Mouse (Mus musculus) CH12F3 (cell line): ENCODE measurements at regions not wholly inside any gene's neighbourhood (a gene's known extent, or its start where the extent isn't known, plus 50 kb on each side); places are given as distances from the start of the nearest gene placed in this dataset.

Source experiments
- in situ Hi-C: fragments of 300-500 bp; cut with MboI; formaldehyde crosslinking; loops from 2 replicates; pipeline ENCODE4 v1.14.3; 2020; ENCODE audit warnings: low sequenced_read_pairs

GRCm38 (mm10) chr7:145047771-145048480 is 108.2 kb upstream of the Ccnd1 start:
- in situ Hi-C loops = no loop called here

GRCm38 (mm10) chr7:145045230-145045629 is 105.5 kb upstream of the Ccnd1 start:
- in situ Hi-C loops = no loop called here

DNA sequence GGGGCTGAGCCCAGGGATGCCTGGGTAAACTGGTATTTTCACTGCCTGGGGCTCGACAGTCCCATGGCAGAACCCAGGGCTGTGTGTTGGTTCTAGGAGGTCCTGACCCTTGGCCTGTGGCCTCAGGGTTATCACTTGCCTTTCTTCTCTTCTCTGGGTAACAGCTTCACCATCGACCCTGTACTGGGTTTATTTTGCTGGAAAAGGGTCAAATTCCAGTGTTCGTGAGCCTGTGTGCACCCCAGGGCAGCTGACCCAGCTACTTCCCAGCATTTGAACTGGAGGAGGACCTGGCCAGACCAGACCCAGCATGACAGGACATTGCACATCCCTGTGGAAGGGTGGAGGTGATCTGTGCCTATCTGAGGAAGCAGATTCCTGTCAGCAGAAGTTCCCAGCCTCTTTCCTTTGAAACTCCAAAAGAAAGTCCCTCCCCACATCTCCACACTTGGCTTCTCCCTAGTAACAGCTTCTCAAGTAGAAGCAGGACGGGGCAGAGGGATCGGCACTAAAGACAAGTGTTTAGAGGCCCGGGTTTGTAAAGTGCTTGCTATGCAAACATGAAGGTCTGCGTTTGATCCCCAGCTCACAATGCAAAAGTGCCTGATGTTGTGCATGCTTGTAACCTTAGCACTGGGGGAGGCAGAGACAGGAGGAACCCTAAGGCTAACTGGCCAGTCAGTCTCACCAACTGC is 103.9 kb upstream of the Ccnd1 start:
- in situ Hi-C loops = no loop called here

- in situ Hi-C loops = no loop called here
Measured at GRCm38 (mm10) chr7:145040871-145041270, 101.1 kb upstream of the Ccnd1 start.

- in situ Hi-C loops = no loop called here
Measured at GRCm38 (mm10) chr7:145034385-145034784, 94.7 kb upstream of the Ccnd1 start.

GRCm38 (mm10) chr7:145031275-145031674 is 91.5 kb upstream of the Ccnd1 start:
- in situ Hi-C loops = no loop called here

DNA sequence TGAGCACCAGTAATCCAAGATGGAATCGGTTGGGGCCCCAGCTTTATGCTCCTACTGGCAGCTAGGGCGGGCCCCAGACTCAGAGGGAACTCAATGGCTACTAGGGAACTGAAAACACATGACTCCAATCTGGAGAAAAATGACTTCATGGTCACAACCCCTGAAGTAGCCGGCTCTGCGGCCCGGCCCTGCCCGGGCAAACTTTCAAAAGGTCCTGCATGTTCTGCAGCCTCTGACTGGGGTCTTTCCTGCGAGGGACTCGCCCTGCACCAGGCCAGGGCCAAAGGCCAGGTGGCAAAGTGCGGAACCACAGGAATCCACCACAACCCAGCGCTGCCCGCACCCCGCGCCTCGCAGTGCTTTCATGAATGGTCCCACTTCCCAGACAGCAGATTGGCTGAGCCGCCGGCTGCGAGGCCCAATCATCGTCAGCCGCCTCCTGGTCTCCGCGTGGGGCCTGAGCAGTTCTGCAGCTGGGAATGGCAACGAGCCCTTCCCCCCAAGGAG is 91.0 kb upstream of the Ccnd1 start:
- in situ Hi-C loops = no loop called here

GRCm38 (mm10) chr7:145029622-145030021 is 89.9 kb upstream of the Ccnd1 start:
- in situ Hi-C loops = no loop called here

DNA sequence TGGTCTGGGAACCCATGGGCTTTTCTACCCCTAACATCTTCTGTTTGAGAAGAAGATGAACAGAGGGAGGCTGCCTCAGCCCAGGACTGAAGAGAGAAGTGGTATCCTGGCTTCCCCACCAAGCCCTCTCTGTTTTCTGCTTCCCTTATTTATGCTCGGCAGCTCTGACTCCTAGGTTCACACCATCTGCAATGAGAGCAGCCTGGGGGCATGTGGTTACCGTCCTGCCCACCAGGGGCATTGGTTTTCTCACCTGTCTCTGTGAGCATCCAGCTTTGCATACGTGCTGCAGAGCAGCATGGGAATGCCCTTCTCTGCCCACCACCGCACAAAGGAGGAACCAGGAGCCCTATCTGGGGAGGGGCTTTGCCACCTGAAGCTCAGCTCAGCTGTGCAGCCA is 89.4 kb upstream of the Ccnd1 start:
- in situ Hi-C loops = no loop called here

DNA sequence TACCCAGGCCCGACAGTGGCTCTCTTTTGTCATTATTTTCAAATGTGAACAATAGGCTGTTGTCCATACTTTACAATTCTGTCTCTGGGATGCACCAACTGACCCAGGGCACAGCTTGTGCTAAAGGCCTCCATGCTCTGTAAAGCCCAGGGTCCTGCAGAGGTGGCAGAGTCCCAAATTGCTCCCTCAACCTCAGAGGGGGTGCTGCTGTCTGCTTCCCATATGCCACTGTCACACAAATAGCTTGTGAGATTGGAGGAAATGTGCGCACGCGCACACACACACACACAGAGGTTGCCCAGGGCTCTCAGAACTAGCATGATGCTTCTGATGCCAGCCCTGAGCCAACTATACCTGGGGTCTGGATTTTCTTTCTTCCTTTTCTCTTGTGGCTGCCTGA is 87.3 kb upstream of the Ccnd1 start:
- in situ Hi-C loops = no loop called here

- in situ Hi-C loops = no loop called here
Measured at GRCm38 (mm10) chr7:145026014-145026285, 86.2 kb upstream of the Ccnd1 start.

DNA sequence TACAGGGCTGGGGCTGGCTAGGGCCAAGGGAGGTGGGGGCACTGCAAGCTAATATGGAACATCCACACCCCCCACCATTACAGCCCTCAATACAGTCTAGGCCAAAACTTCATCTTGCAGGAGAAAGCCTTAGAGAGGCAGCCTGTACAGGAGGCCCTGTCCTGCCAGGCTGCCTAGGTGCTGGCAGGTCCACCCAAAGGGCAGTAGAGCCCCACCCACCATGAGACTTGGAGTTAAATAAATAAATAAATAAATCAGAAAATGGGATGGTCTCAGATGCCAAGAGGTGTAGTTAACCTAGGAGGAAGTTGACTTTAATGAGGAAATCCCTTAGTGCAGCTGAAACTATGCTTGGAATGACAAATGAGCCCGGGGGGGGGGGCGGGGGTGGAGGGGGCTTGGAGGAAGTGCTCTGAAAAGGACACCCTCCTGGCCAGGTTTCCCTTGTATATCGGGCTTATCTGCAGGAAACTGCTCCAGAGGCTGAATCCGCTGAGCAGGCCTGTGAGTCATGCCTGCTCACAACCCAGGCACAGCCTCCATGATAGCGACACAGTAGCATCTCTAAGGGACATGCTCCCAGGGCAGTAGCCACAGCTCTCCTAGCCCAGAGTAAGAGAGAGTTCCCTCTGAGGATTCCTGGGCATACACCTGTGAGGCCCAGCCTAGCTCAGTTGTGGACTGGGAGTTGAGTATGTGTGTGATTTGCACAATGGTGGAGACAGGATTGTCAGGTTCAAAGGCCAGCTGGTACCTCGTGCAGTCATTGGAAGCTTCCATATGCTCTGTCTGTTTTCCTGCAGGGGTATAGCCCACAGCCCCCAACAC is 85.7 kb upstream of the Ccnd1 start:
- in situ Hi-C loops = no loop called here

DNA sequence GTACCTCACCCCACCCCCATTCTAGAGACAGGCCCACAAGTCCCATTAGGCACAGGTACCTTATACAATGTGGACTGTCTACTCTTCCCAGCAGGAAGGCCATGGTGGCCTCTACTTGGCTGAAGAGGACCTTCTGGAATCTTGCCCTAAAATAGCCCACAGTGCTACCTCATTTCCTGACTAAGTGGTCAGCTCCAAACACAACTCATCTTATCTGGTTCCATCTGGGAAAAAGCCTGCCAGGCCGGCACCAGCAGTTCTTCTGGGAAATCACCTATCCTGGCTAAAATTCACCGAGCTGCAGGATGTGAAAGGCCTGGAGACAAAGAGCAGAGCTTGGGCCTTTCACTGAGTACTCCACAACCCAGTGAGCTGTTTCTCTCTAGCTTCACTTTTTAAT is 84.9 kb upstream of the Ccnd1 start:
- in situ Hi-C loops = no loop called here

- in situ Hi-C loops = no loop called here
Measured at GRCm38 (mm10) chr7:145019137-145019536, 79.4 kb upstream of the Ccnd1 start.

- in situ Hi-C loops = no loop called here
Measured at GRCm38 (mm10) chr7:145018149-145018548, 78.4 kb upstream of the Ccnd1 start.

GRCm38 (mm10) chr7:145015463-145016085 is 75.8 kb upstream of the Ccnd1 start:
- in situ Hi-C loops = no loop called here

GRCm38 (mm10) chr7:145010757-145011156 is 71.0 kb upstream of the Ccnd1 start:
- in situ Hi-C loops = no loop called here

DNA sequence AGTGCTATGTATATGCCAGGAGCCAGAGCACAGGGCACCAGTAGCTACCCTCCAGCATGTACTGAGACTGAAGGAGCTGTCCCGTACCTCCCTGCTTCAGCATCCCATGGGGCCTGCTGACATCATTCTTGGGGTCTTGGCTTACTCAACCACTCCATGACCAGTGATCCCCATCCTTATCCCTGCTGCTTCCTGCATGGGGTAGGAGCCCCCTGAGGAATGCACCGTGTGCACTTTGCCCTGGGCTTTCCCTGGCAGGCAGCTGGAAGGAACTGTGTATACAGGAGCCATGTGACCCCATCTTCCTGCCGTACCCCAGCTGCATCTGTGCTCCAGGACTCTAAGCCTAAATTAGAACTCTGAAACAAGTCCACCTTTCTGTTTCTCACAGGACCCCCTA is 70.3 kb upstream of the Ccnd1 start:
- in situ Hi-C loops = no loop called here

DNA sequence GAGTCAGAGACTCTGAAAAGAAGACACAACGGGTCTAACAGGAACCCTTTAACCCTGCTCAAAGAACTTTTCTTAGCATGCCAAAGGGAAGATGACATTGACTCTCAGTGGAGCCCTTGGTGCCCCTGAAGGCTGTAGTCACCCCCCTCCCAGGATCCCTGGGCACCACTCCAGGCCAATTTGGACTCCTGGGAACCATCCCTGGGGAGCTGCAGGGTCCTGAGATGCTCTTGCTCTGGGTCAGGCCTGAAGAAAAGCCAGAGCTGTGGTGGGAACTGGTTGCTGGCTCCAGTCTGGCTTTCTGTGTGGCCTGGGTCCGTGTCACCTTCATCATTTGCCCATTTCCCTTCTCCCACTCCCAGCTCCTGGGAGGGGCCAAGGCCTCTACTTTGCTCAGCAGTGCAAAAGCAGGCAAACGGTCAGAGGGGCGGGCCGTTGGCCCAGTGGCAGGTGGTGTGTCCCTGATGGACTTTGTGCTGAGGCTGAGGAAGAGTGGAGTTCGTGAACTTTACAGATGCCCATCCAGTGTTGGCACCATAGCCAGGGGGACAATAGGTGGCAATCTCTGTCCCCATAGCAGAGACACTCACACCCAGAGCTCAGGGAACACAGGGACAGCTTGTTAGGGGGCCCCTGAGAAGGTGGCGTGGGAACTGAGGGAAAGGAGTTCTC is 69.1 kb upstream of the Ccnd1 start:
- in situ Hi-C loops = no loop called here

- in situ Hi-C loops = no loop called here
Measured at GRCm38 (mm10) chr7:145007216-145007615, 67.5 kb upstream of the Ccnd1 start.
